Mouse (Mus musculus): ENCODE measurements around the gene Ren1.
"Not testable (repeated sequence)": the region's sequence is repeated elsewhere in the genome, so short reads cannot be mapped to it uniquely, and the experiment has no call there.

Gene Ren1

GRCm38 (mm10) chr1:133350210-133350609 lies at the start of gene Ren1:
Gene Ren1, plus strand, starts transcription at chr1:133350510.
- no peak for DNase-seq

DNA sequence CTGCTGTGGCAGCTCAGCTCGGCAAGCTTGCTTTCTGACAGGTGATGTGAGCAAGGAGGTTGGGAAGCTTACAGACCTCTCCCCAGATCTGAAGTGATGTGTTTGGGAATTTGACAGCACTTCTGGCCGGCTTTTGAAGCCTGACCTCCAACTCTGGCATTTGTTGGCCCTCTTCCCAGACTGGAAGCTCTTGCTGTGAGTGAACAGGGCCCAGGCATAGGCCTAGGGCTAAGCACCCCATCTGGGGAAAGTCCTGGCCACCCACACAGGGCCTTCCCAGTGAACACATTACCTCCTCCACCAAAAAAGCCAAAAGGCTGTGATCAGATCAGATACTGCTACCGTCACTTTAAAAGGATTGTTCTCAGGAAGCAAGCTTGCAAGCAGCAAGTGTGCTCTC lies 47.8 kb upstream of the Ren1 start:
- DNase-seq, result peak; percentile 25

GRCm38 (mm10) chr1:133306842-133307241 lies 43.5 kb upstream of the Ren1 start:
- peak; percentile 78 for DNase-seq

DNA sequence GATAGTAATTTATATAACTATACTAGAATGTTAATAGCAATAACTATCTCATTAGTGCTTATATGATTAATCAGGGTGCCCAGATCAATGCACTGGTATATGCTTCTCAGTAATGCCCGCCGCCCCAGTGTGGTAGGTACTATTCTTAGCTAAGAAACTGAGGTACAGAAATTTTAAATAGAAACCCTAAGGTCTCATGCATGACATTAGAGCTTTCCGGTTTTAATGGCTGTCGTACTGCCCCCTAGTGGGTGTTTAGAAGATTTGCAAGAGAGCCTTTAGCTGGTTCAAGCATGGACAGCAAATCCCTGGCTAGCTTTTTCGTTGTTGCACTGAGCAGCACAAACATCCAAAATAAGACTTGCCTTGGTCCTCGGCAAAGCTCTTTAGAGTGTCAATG lies 43.0 kb upstream of the Ren1 start:
- peak; percentile 56 for DNase-seq

DNA sequence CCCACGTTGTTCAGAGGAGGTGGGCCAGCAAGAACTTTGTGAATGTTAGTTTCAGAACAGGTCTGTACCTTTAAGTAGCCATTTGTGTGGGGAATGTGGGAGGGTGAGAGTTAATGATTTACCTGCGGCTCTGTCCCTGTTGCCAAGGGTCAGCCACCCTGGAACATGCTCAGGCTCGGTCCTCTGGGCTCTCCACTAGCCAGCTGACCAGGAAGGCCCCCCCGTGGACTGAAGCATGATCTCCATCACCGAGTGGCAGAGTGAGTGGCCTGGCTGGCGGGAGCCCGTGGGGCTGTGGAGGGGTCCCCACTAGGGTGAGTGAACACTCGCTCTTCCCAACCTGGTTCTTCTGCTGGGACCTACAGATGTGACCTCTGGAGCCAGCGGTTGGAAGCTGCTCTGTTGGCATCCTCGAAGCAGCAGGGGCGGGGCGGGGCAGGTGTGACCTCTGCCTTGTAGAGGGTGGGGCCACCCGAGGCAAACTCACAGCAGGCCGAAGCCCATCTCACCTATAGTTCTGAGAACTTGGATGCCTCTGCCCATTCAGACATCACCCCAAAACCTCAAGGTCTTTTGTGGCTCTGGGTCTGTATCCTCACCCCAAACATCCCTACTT lies 40.5 kb upstream of the Ren1 start, which contains the start of gene Golt1a:
TSS of gene Golt1a (plus strand) at position 149 of the 616 bp plus-strand sequence.
- DNase-seq, result no peak

GRCm38 (mm10) chr1:133311240-133311639 lies 39.1 kb upstream of the Ren1 start:
- no peak for DNase-seq

DNA sequence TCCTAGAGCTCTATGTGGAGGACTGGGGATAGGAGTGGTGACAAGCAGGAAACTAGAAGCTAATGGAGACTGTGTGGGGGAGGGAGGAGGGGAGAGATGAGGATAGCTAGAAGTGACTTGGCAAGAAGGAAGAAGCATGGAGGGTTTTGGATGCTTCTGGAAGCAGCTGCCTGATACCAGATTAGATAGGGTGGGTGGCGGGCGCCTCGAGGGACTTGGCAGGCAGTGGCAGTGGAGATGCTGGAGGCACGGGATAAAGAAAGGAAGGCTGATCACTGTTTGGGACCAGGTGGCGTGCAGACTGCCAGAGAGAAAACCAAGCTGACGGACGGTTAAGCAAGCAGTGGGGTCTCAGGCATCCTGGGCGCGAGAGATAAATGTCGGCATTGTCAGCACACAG lies 38.4 kb upstream of the Ren1 start:
- no peak for DNase-seq

GRCm38 (mm10) chr1:133314364-133314763 lies 35.9 kb upstream of the Ren1 start:
- peak; percentile 23 for DNase-seq

- DNase-seq, result no peak
These were observed 34.5 kb upstream of the Ren1 start for GRCm38 (mm10) chr1:133315775-133316174.

- DNase-seq, result no peak
These were observed 33.7 kb upstream of the Ren1 start for GRCm38 (mm10) chr1:133316577-133316976.

DNA sequence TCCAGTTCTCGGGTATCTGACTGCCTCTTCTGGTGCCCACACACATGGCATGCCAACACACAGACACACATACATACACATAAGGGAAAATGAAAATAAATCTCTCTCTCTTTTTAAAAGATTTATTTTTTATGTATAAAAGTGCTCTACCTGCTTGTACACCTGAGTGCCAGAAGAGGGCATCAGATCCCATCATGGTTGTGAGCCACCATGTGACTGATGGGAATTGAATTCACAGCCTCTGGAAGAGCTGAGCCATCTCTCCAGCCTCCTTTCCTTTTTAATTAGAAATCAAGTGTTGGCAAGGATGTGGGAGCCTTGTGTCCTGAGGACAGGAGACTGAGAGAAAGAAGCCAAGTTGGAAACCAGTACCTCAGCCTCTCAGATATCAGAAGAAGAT lies 33.2 kb upstream of the Ren1 start:
- DNase-seq, result no peak

DNA sequence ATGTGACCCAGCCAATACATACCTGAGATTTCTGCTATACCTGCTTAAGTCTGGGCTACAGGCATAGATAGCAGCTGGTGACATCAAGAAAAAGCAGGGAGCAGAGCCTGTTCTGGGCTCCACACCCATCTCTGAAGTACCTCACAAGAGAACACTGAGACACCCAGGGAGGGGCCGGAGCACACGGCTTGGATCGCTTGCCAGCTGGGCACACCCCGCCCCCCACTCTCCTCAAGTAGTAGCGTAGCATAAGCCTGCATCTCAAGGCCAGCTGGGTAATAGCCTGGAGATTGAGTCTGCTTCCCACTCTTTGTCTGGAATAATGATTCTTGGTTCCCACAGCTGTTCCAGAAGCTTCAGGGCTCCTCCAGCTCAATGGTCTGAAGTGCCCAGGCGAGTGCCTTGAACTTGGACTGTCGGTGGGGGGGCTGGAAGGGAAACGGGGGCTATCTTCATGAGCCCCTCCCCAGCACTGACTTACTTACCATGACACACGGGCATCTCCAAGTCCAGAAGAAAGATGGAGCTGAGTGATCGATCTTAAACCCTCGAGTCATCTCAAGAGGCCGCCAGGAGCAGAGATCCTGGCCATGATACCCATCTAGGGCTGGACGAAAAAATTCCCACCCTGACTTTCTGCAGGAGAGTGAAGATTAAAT lies 28.9 kb upstream of the Ren1 start, which contains the start of gene Kiss1:
TSS of gene Kiss1 (plus strand) at position 609 of the 659 bp plus-strand sequence.
- DNase-seq, result no peak

DNA sequence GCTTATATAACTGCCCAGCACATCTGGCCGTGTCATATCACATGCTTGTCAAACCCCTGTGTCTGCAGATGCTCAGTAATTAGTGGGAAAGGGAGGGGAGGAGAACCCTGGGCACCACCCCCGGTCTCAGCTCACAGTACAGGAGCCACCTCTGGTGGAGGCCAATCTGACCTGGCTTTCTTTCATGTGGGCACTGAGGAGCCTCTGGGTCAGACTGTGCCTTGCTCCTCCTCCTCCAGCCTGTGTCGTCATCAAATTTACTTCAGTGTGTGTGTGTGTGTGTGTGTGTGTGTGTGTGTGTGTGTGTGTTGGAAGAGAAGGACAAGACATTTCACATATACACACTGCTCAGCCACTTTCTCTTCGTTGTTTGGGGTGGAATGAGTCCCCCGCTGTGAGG lies 27.0 kb upstream of the Ren1 start:
- DNase-seq, result no peak

GRCm38 (mm10) chr1:133325951-133326350 lies 24.4 kb upstream of the Ren1 start:
- DNase-seq, result no peak

DNA sequence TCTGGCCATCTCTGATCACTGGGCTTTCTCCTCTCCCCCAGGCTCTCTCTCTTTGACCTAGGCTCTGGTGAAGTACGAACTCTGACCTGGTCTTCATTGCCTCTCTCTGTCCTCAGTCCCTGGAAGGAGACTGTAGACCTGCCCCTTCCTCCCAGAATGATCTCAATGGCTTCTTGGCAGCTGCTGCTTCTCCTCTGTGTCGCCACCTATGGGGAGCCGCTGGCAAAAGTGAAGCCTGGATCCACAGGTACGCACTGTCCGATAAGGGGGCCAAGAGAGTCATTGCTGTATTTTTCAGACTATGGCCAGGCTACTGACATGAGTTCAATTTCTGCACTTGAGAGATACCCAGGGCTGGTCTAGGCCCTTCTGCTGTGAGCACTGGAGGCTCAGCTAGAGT lies 23.2 kb upstream of the Ren1 start:
- no peak for DNase-seq

- no peak for DNase-seq
These were observed 22.0 kb upstream of the Ren1 start for GRCm38 (mm10) chr1:133328299-133328795.

DNA sequence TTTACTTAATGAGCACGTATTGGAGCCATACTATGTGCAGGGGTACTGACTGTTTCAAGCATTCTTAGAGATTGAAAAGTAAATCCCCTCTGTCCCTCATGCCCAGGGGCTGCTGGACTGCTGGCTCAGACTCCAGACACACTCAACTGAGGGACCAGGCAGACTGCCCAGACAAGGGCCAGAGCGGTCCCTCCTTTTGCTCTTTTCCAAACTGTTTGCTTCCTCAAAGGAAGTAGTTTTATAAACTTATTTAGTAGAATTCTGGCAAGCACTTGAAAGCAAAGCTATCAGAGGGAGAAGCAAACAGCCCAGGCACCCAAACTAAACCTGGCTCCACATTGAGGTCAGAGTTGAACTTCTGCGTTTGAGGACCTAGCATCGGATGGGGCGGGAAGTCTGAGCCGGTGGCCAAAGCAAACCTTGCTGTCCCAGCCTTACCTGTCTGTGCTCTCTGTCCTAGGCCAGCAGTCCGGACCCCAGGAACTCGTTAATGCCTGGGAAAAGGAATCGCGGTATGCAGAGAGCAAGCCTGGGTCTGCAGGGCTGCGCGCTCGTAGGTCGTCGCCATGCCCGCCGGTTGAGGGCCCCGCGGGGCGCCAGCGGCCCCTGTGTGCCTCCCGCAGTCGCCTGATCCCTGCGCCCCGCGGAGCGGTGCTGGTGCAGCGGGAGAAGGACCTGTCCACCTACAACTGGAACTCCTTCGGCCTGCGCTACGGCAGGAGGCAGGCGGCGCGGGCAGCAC lies 21.2 kb upstream of the Ren1 start:
- no peak for DNase-seq

- no peak for DNase-seq
These were observed 20.7 kb upstream of the Ren1 start for GRCm38 (mm10) chr1:133329638-133329964.

- no peak for DNase-seq
These were observed 19.2 kb upstream of the Ren1 start for GRCm38 (mm10) chr1:133331142-133331541.

GRCm38 (mm10) chr1:133332656-133333430 lies 17.5 kb upstream of the Ren1 start:
- no peak for DNase-seq

DNA sequence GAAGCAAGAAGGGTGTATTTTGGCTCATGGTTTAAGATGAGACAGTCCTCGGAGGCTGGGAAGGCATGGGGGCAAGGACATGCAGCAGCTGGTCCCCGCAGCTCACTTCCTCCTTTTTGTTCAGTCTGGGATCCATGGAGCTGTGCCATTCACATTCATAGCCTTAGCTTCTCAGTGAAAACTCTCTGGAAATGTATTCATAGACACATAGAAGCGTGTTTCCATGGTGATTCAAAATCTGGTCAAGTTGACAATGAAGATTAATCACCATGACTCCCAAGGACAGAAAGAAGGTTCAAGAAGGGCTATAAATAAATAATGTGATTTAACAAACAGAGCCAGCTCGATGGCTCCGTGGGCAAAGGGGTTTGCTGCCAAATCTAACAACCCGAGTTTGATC lies 16.4 kb upstream of the Ren1 start:
- DNase-seq, result no peak

- DNase-seq, result not testable (repeated sequence)
These were observed 9.9 kb upstream of the Ren1 start for GRCm38 (mm10) chr1:133340403-133340802.

DNA sequence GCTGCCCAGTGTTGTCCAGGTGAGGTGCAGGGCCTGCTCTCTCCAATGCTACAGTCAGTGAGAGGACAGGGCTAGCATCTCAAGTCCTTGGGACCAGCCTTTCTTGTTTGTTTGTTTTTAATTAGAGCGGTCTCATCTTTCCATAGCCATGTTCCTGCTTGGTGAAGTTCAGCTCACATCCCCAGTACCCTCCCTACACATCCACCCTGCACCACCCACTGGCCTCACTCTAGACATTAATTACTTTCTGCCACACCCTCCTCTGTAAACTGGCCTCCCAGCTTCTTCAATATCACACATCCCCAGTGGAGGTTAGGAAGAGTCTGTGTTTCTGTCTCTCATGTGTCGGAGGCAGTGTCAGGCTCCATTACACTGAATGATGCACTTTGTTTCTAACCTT lies 6.0 kb upstream of the Ren1 start:
- no peak for DNase-seq
